Mouse (Mus musculus) testis, adult 2 months (tissue): Measurements from ENCODE around the gene Morc4. TPM values are rescaled to one million over a fixed set of nuclear protein-coding genes. Genes with fewer than 3 reads are reported as not detected.

Source experiments
- H3K27ac ChIP-seq: fragments of 200-500 bp; 2 replicates; pipeline ENCODE4 v1.5.1; 2012; ENCODE audit warnings: low read depth, low read length; ENCODE audit not compliant: control insufficient read depth, insufficient read depth
- H3K27me3 ChIP-seq: fragments of 200-500 bp; 2 replicates; pipeline ENCODE4 v1.6.1; 2012; ENCODE audit warnings: mild to moderate bottlenecking, low read length, moderate library complexity; ENCODE audit not compliant: control insufficient read depth, insufficient read depth
- H3K36me3 ChIP-seq: fragments of 200-500 bp; 2 replicates; pipeline ENCODE4 v1.6.1; 2012; ENCODE audit warnings: mild to moderate bottlenecking, low read length; ENCODE audit not compliant: control insufficient read depth, insufficient read depth
- H3K4me1 ChIP-seq: fragments of 200-500 bp; 2 replicates; pipeline ENCODE4 v1.6.1; 2012; ENCODE audit warnings: low read length; ENCODE audit not compliant: control insufficient read depth, insufficient read depth
- H3K4me3 ChIP-seq: fragments of 200-500 bp; 2 replicates; pipeline ENCODE4 v1.5.1; 2012; ENCODE audit warnings: low read depth, mild to moderate bottlenecking, low read length, moderate library complexity, mixed read lengths; ENCODE audit not compliant: control insufficient read depth
- CTCF ChIP-seq: fragments of 200-500 bp; IDR thresholded peaks from 2 replicates; pipeline ENCODE4 v1.5.1; 2012; ENCODE audit warnings: low read depth, mild to moderate bottlenecking, inconsistent platforms, low read length, moderate library complexity; ENCODE audit not compliant: control insufficient read depth, insufficient read depth, insufficient replicate concordance
- POLR2A ChIP-seq: fragments of 200-500 bp; IDR thresholded peaks from 2 replicates; pipeline ENCODE4 v1.6.1; 2012; ENCODE audit warnings: low read depth, mild to moderate bottlenecking, inconsistent platforms, low read length, moderate library complexity; ENCODE audit not compliant: control insufficient read depth
- polyA plus RNA-seq: library from polyadenylated mRNA; depleted of rRNA; stranded (reverse); fragments of >200 nt; gene quantifications from 2 replicates; pipeline ENCODE4 v1.2.3, GENCODE M21; 2012

Morc4 gene
- polyA plus RNA-seq, 1 experiment, result 1.4 TPM

DNA sequence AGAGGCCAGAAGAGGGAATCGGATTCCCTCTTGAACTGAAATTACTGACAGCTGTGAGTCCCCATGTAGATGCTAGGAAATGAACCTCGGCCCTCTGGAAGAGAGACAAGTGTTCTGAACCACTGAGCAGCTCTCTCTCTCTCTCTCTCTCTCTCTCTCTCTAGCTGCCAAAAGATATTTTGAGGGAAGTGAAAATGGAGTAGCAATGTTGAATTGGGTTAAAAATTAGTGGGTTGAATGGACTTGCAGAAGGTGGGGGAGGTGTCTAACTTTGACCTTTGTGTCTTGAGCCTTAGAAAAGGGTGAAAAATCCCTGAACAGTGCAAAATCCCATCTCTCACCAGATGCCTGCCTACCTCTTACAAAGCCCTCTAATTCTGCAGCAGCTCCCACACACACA lies 64.1 kb downstream of the Morc4 start:
- no peak overlapping the region for H3K4me3 ChIP-seq
- H3K36me3 ChIP-seq, result no peaks in the 10 kb centered on the region
- H3K27me3 ChIP-seq, result no peaks in the 10 kb centered on the region
- TF ChIP-seq CTCF (no peak), POLR2A (no peak)
- H3K27ac ChIP-seq, result no peak overlapping the region
- H3K4me1 ChIP-seq, result no peaks in the 10 kb centered on the region

DNA sequence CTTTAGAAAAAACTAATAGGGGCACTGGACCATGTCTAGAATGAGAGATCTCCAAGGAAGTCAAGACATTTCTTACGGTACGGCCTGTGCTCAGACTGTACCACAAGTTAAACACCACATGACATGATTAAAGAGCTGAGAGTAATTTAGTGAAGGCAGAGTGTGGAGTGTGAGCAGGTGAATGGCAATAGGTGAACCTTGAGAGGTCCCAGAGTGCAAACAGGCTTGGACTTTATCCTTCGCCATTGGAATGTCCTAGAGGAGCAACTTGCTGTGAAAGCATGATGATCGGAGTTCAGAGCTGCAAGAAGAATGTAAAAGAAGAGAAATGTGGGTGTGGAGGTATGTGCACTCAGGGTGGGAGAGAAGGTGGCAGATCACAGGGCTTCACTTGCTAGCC lies 65.6 kb downstream of the Morc4 start:
- Histone ChIP-seq H3K4me1 (no peaks in the 10 kb centered on the region; the same call in 1 of the 2 replicates), H3K4me3 (no peak overlapping the region), H3K36me3 (no peaks in the 10 kb centered on the region), H3K27ac (no peak overlapping the region), H3K27me3 (no peaks in the 10 kb centered on the region)
- TF ChIP-seq CTCF (no peak), POLR2A (no peak)

GRCm38 (mm10) chrX:139803028-139803427 lies 68.4 kb downstream of the Morc4 start:
- no peak overlapping the region for H3K27ac ChIP-seq
- no peaks in the 10 kb centered on the region for H3K36me3 ChIP-seq
- H3K4me3 ChIP-seq, result no peak overlapping the region
- no peaks in the 10 kb centered on the region for H3K27me3 ChIP-seq
- H3K4me1 ChIP-seq, result no peaks in the 10 kb centered on the region; the same call in 1 of the 2 replicates
- TF ChIP-seq POLR2A (no peak), CTCF (no peak)

GRCm38 (mm10) chrX:139800406-139800878 lies 71.0 kb downstream of the Morc4 start, which contains the start of gene Cldn2:
Gene Cldn2, plus strand, starts transcription at chrX:139800828.
- Histone ChIP-seq H3K4me1 (no peaks in the 10 kb centered on the region; the same call in 1 of the 2 replicates), H3K36me3 (no peaks in the 10 kb centered on the region), H3K27ac (0 out of 2 replicates have a peak within 1 kb of the TSS, but pooled peaks have one; percentile 3), H3K27me3 (no peaks in the 10 kb centered on the region), H3K4me3 (peak within 1 kb of the TSS; percentile 36)
- TF ChIP-seq CTCF (no peak), POLR2A (no peak)

- no peaks in the 10 kb centered on the region for H3K27me3 ChIP-seq
- no peaks in the 10 kb centered on the region for H3K36me3 ChIP-seq
- H3K4me3 ChIP-seq, result no peak overlapping the region
- no peaks in the 10 kb centered on the region; the same call in 1 of the 2 replicates for H3K4me1 ChIP-seq
- no peak overlapping the region for H3K27ac ChIP-seq
- TF ChIP-seq CTCF (no peak), POLR2A (no peak)
Measured at GRCm38 (mm10) chrX:139799953-139800352, 71.5 kb downstream of the Morc4 start.

- Histone ChIP-seq H3K36me3 (no peaks in the 10 kb centered on the region), H3K27ac (no peak overlapping the region), H3K4me1 (no peaks in the 10 kb centered on the region; the same call in 1 of the 2 replicates), H3K4me3 (no peak overlapping the region), H3K27me3 (no peaks in the 10 kb centered on the region)
- TF ChIP-seq POLR2A, result no peak
- no peak for TF ChIP-seq CTCF
Measured at GRCm38 (mm10) chrX:139797875-139798274, 73.6 kb downstream of the Morc4 start.

DNA sequence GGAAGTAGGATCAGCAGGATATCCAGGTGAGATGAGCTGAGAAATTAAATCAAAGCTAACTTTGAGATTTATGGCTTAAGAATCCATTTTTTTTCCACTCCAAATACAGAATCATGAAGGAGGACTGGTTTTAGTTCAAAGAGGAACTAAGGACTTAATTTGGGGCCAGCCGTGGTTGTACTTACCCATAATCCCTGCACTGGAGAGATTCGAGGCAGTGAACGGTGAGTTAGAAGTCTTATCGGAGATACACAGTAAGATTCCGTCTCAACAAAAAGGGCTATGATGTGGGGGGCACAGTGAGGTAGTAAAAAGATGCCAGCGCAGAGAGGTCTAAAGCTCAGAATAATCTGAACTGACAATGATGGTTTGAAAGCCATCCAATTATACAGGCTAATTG lies 75.4 kb downstream of the Morc4 start:
- Histone ChIP-seq H3K4me1 (no peaks in the 10 kb centered on the region; the same call in 1 of the 2 replicates), H3K36me3 (no peaks in the 10 kb centered on the region), H3K4me3 (no peak overlapping the region), H3K27ac (no peak overlapping the region), H3K27me3 (no peaks in the 10 kb centered on the region)
- TF ChIP-seq POLR2A (no peak), CTCF (no peak)
